Mouse (Mus musculus): ENCODE data around the gene Fbxl13. TPM values are rescaled to one million over a fixed set of nuclear protein-coding genes. Genes with fewer than 3 reads are reported as not detected.
"Not testable (repeated sequence)": the region's sequence is repeated elsewhere in the genome, so short reads cannot be mapped to it uniquely, and the experiment has no call there.

The Fbxl13 gene
- total RNA-seq, 1 experiment, result not detected

DNA sequence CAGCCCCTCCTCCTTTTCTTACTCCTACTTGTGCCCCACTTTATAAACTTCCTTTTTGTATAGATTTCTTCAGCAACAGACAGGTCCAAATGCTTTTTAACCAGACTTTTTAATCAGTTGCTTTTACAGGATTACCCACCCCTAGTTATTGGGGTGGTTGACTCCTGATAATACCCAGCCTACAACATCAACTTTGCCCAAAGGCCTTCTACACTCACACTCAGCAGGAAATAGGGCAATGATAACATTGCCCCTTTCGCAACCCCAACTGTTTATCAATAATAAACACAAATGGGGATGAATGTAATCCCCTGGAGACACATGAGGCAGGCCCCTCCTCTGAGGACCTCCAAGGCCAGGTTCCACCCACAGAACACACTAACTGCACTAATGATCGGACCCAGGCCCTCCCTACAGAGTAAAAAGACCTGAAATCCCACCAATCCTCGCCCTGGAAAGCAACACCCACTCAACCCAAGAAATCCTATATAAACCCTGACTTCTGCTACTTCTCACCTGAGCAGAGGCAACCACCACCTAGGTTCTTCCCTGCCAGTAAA is 28.9 kb downstream of the Fbxl13 start:
- no peak for TF ChIP-seq ZC3H11A (IDR thresholded peaks at IDR 0.05; ENCODE audit: borderline replicate concordance, low read depth, low read length)
- no peak for TF ChIP-seq CHD2 (IDR thresholded peaks at IDR 0.05; ENCODE audit: low read depth, low read length)
- no peak for TF ChIP-seq MAFK (IDR thresholded peaks at IDR 0.05; ENCODE audit: insufficient read depth, low read depth, low read length)
- TF ChIP-seq ZNF384 (IDR thresholded peaks at IDR 0.05; ENCODE audit: low read depth, low read length), result no peak
- TF ChIP-seq HCFC1 (IDR thresholded peaks at IDR 0.05; ENCODE audit: borderline replicate concordance, insufficient read depth, low read length), result no peak
- no peaks in the 10 kb centered on the region for H3K9me3 ChIP-seq (ENCODE audit: control insufficient read depth, insufficient read depth, low read depth, low read length)
- no peak overlapping the region for H3K27ac ChIP-seq (ENCODE audit: insufficient read depth, low read depth, low read length, poor library complexity, severe bottlenecking)
- no peak overlapping the region for H3K4me3 ChIP-seq (ENCODE audit: insufficient read depth in 1 of 2, low read depth in 1 of 2, low read length in 2 of 2, poor library complexity in 1 of 2, severe bottlenecking in 1 of 2)
- DNase-seq (ENCODE audit: low read depth, low spot score), result no peak
- no peaks in the 10 kb centered on the region for H3K36me3 ChIP-seq (ENCODE audit: control insufficient read depth, insufficient read depth, low read length, poor library complexity, severe bottlenecking)
- H3K9ac ChIP-seq (ENCODE audit: insufficient read depth, low read depth, low read length, poor library complexity, severe bottlenecking), result no peak overlapping the region
- H3K4me1 ChIP-seq (ENCODE audit: control insufficient read depth in 2 of 2, insufficient read depth in 2 of 2, low read length in 2 of 2, poor library complexity in 1 of 2), result no peaks in the 10 kb centered on the region
- in situ Hi-C loops (cut with MboI; ENCODE audit: low sequenced_read_pairs in 2 of 2, unreplicated experiment in 2 of 2), result no loop called here

DNA sequence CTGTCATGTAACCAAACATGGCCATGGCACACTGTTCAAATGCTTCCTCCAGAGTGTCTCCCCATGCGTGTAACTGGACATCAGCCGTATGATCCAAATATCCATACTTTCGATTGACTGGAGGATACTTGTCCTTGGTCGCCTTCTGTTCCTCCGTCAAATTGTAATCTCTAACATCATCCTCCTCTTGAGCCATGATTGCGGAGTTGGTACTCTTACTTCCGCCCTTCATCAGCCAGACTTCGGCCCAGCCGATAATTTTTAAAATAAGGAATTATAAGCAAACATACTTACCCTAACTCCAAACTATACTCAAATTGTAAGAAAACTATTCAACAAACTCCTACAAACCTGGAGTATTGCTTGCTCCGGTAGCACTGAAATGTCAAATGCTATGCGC is 31.1 kb downstream of the Fbxl13 start:
- H3K4me1 ChIP-seq (ENCODE audit: control insufficient read depth in 2 of 2, insufficient read depth in 2 of 2, low read length in 2 of 2, poor library complexity in 1 of 2); H3K9me3 ChIP-seq (ENCODE audit: control insufficient read depth, insufficient read depth, low read depth, low read length); H3K9ac ChIP-seq (ENCODE audit: insufficient read depth, low read depth, low read length, poor library complexity, severe bottlenecking); in situ Hi-C loops (cut with MboI; ENCODE audit: low sequenced_read_pairs in 2 of 2, unreplicated experiment in 2 of 2); H3K4me3 ChIP-seq (ENCODE audit: insufficient read depth in 1 of 2, low read depth in 1 of 2, low read length in 2 of 2, poor library complexity in 1 of 2, severe bottlenecking in 1 of 2); H3K27ac ChIP-seq (ENCODE audit: insufficient read depth, low read depth, low read length, poor library complexity, severe bottlenecking); DNase-seq (ENCODE audit: low read depth, low spot score); H3K36me3 ChIP-seq (ENCODE audit: control insufficient read depth, insufficient read depth, low read length, poor library complexity, severe bottlenecking): not testable (repeated sequence)

GRCm38 (mm10) chr5:21610996-21611395 is 34.4 kb downstream of the Fbxl13 start:
- Histone ChIP-seq H3K4me1 (ENCODE audit: control insufficient read depth in 2 of 2, insufficient read depth in 2 of 2, low read length in 2 of 2, poor library complexity in 1 of 2) (no peaks in the 10 kb centered on the region), H3K36me3 (ENCODE audit: control insufficient read depth, insufficient read depth, low read length, poor library complexity, severe bottlenecking) (no peaks in the 10 kb centered on the region), H3K9me3 (ENCODE audit: control insufficient read depth, insufficient read depth, low read depth, low read length) (no peaks in the 10 kb centered on the region), H3K4me3 (ENCODE audit: insufficient read depth in 1 of 2, low read depth in 1 of 2, low read length in 2 of 2, poor library complexity in 1 of 2, severe bottlenecking in 1 of 2) (no peak overlapping the region), H3K9ac (ENCODE audit: insufficient read depth, low read depth, low read length, poor library complexity, severe bottlenecking) (no peak overlapping the region), H3K27ac (ENCODE audit: insufficient read depth, low read depth, low read length, poor library complexity, severe bottlenecking) (no peak overlapping the region)
- in situ Hi-C loops (cut with MboI; ENCODE audit: low sequenced_read_pairs in 2 of 2, unreplicated experiment in 2 of 2), result no loop called here
- no peak for TF ChIP-seq ZC3H11A (IDR thresholded peaks at IDR 0.05; ENCODE audit: borderline replicate concordance, low read depth, low read length)
- no peak for TF ChIP-seq CHD2 (IDR thresholded peaks at IDR 0.05; ENCODE audit: low read depth, low read length)
- no peak for TF ChIP-seq MAFK (IDR thresholded peaks at IDR 0.05; ENCODE audit: insufficient read depth, low read depth, low read length)
- TF ChIP-seq ZNF384 (IDR thresholded peaks at IDR 0.05; ENCODE audit: low read depth, low read length), result no peak
- TF ChIP-seq HCFC1 (IDR thresholded peaks at IDR 0.05; ENCODE audit: borderline replicate concordance, insufficient read depth, low read length), result no peak
- no peak for DNase-seq (ENCODE audit: low read depth, low spot score)

DNA sequence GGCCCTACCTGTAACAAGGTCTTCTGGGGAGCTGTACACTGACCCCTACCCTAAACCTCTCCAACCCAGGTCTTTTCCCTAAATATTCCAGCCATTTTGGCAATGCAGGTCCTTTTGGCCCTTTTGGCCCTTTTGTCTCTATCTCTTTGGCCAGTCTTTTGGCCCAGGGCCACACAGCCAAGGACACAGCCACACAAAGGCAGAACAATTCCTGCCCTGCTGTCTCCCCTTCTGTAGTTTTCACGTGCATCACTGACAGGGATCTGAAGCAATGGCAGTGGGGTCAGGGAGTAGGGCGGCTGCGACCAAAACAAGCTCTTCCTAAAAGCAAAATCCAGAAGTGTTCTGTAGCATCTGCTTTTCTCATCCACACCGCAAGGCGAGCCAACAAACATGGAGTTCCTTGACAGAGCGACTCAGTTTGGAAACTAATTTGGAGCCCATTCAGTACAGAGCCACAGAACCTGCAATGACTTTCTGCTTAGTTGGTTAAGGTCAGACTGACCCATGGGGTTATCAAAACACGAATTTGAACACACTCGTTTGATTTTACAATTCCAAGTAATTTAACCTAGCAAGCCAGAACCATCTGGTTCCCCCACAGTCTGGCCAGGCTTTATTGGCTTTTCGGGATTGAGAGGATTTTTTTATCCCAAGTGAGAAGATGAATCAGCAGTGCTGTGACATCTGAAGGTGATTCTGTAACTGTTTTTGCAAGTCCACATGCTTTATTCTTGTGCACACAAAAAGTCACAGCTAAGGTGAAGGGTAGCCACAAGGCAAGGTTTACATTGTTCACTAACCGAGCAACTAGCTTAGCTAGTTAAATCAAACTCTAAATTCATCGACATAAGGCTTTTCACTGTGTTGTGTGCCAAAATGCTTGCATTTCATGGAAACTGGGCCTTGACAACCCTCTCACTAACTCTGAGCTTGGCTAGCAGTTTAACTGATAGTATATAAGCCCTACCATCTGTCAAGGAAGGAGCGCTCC is 36.8 kb downstream of the Fbxl13 start:
- Histone ChIP-seq H3K4me1 (ENCODE audit: control insufficient read depth in 2 of 2, insufficient read depth in 2 of 2, low read length in 2 of 2, poor library complexity in 1 of 2) (no peaks in the 10 kb centered on the region), H3K27ac (ENCODE audit: insufficient read depth, low read depth, low read length, poor library complexity, severe bottlenecking) (no peak overlapping the region), H3K36me3 (ENCODE audit: control insufficient read depth, insufficient read depth, low read length, poor library complexity, severe bottlenecking) (no peaks in the 10 kb centered on the region), H3K9me3 (ENCODE audit: control insufficient read depth, insufficient read depth, low read depth, low read length) (no peaks in the 10 kb centered on the region), H3K9ac (ENCODE audit: insufficient read depth, low read depth, low read length, poor library complexity, severe bottlenecking) (no peak overlapping the region), H3K4me3 (ENCODE audit: insufficient read depth in 1 of 2, low read depth in 1 of 2, low read length in 2 of 2, poor library complexity in 1 of 2, severe bottlenecking in 1 of 2) (no peak overlapping the region)
- in situ Hi-C loops (cut with MboI; ENCODE audit: low sequenced_read_pairs in 2 of 2, unreplicated experiment in 2 of 2), result no loop called here
- no peak for TF ChIP-seq CHD2 (IDR thresholded peaks at IDR 0.05; ENCODE audit: low read depth, low read length)
- TF ChIP-seq HCFC1 (IDR thresholded peaks at IDR 0.05; ENCODE audit: borderline replicate concordance, insufficient read depth, low read length), result no peak
- no peak for TF ChIP-seq ZNF384 (IDR thresholded peaks at IDR 0.05; ENCODE audit: low read depth, low read length)
- TF ChIP-seq MAFK (IDR thresholded peaks at IDR 0.05; ENCODE audit: insufficient read depth, low read depth, low read length), result no peak
- TF ChIP-seq ZC3H11A (IDR thresholded peaks at IDR 0.05; ENCODE audit: borderline replicate concordance, low read depth, low read length), result no peak
- no peak for DNase-seq (ENCODE audit: low read depth, low spot score)
